ENCODE assay signal across 41 mouse cellular contexts in genomic region chr12:66245461-66246099, GRCm38 (mm10). TPM values are rescaled to one million over a fixed set of nuclear protein-coding genes. Genes with fewer than 3 reads are reported as not detected.
DNase-seq lines count a peak whose midpoint lies in the region; ATAC-seq and TF ChIP-seq lines count a peak whose summit lies in the region.
"Had no signal": no experiment of that assay in that cellular context is flagged by ENCODE, and none has a peak within 500 bp of the region (broad histone marks: within the 10 kb centered on the region; RNA-seq: fewer than 3 reads in every experiment).

No protein-coding gene starts in this region.

- no peak overlapping the region for H3K27ac ChIP-seq in forebrain, embryonic 12.5 days
- H3K27ac ChIP-seq in forebrain, embryonic 11.5 days (ENCODE audit: low read depth, low read length), result no peak overlapping the region
- H3K27ac ChIP-seq in midbrain, embryonic 14.5 days (replicated peaks; ENCODE audit: low read depth, low read length), result no peak overlapping the region
- H3K27ac ChIP-seq in midbrain, embryonic 13.5 days, result no peak overlapping the region
- no peak overlapping the region for H3K27ac ChIP-seq in forebrain, embryonic 15.5 days (replicated peaks)
- no peak overlapping the region for H3K27ac ChIP-seq in midbrain, postnatal 0 days (ENCODE audit: low read depth, low read length)
- H3K27ac ChIP-seq: gastrocnemius, adult 2 months; heart, adult 2 months; intestine, embryonic 15.5 days; kidney, postnatal 0 days; liver, embryonic 12.5 days; macrophage; stomach, embryonic 15.5 days had no signal

- intact Hi-C loops in heart, postnatal 36 days (cut with DNase I), result no loop called here

- whole genome bisulfite sequencing in forebrain, embryonic 12.5 days, result 64% methylated on average over 6 of the region's 6 CpGs
- WGBS in forebrain, embryonic 11.5 days, result 80% methylated on average over 6 of the region's 6 CpGs
- 75% methylated on average over 6 of the region's 6 CpGs for WGBS in midbrain, embryonic 14.5 days
- WGBS in midbrain, embryonic 13.5 days, result 68% methylated on average over 6 of the region's 6 CpGs
- 34% methylated on average over 6 of the region's 6 CpGs for WGBS in forebrain, embryonic 15.5 days
- WGBS in midbrain, postnatal 0 days, result 63% methylated on average over 6 of the region's 6 CpGs

- TF ChIP-seq CTCF in midbrain, postnatal 0 days (IDR thresholded peaks at IDR 0.05), result no peak

- no peak overlapping the region for H3K9ac ChIP-seq in forebrain, embryonic 12.5 days
- H3K9ac ChIP-seq in forebrain, embryonic 11.5 days (ENCODE audit: low read length), result no peak overlapping the region
- H3K9ac ChIP-seq in midbrain, embryonic 14.5 days (replicated peaks; ENCODE audit: low read length), result no peak overlapping the region
- H3K9ac ChIP-seq in midbrain, embryonic 13.5 days (replicated peaks), result no peak overlapping the region
- no peak overlapping the region for H3K9ac ChIP-seq in forebrain, embryonic 15.5 days (replicated peaks)
- no peak overlapping the region for H3K9ac ChIP-seq in midbrain, postnatal 0 days (replicated peaks; ENCODE audit: low read length, poor library complexity, severe bottlenecking)
- H3K9ac ChIP-seq: heart, embryonic 12.5 days; intestine, embryonic 15.5 days; liver, embryonic 12.5 days; liver, postnatal 0 days; stomach, embryonic 15.5 days had no signal

- no peak overlapping the region for H3K4me2 ChIP-seq in forebrain, embryonic 12.5 days
- no peak overlapping the region for H3K4me2 ChIP-seq in forebrain, embryonic 11.5 days (ENCODE audit: low read depth, low read length, severe bottlenecking)
- H3K4me2 ChIP-seq in midbrain, embryonic 14.5 days (ENCODE audit: low read length), result no peak overlapping the region
- no peak overlapping the region for H3K4me2 ChIP-seq in midbrain, embryonic 13.5 days (replicated peaks)
- no peak overlapping the region for H3K4me2 ChIP-seq in forebrain, embryonic 15.5 days (replicated peaks)
- H3K4me2 ChIP-seq in midbrain, postnatal 0 days (ENCODE audit: low read depth, low read length, poor library complexity, severe bottlenecking), result no peak overlapping the region
- H3K4me2 ChIP-seq: heart, embryonic 12.5 days; intestine, embryonic 15.5 days; liver, embryonic 12.5 days; stomach, embryonic 15.5 days had no signal

- no peaks in the 10 kb centered on the region for H3K27me3 ChIP-seq in forebrain, embryonic 12.5 days
- no peaks in the 10 kb centered on the region for H3K27me3 ChIP-seq in forebrain, embryonic 11.5 days (ENCODE audit: control insufficient read depth, insufficient read depth, low read length)
- H3K27me3 ChIP-seq in midbrain, embryonic 14.5 days (ENCODE audit: control insufficient read depth, insufficient read depth, low read length), result no peaks in the 10 kb centered on the region
- no peaks in the 10 kb centered on the region for H3K27me3 ChIP-seq in midbrain, embryonic 13.5 days
- no peaks in the 10 kb centered on the region for H3K27me3 ChIP-seq in forebrain, embryonic 15.5 days
- H3K27me3 ChIP-seq in midbrain, postnatal 0 days (ENCODE audit: insufficient read depth, low read length), result no peaks in the 10 kb centered on the region
- H3K27me3 ChIP-seq: CH12.LX; heart, embryonic 12.5 days; intestine, embryonic 15.5 days; liver, embryonic 12.5 days; stomach, embryonic 15.5 days had no signal

- H3K4me1 ChIP-seq in forebrain, embryonic 12.5 days, result no peaks in the 10 kb centered on the region
- H3K4me1 ChIP-seq in forebrain, embryonic 11.5 days (replicated peaks; ENCODE audit: control insufficient read depth, insufficient read depth, low read length), result no peaks in the 10 kb centered on the region
- H3K4me1 ChIP-seq in midbrain, embryonic 14.5 days (ENCODE audit: control insufficient read depth, insufficient read depth, low read length), result no peaks in the 10 kb centered on the region
- H3K4me1 ChIP-seq in midbrain, embryonic 13.5 days (replicated peaks), result no peaks in the 10 kb centered on the region
- H3K4me1 ChIP-seq in forebrain, embryonic 15.5 days, result 0 out of 2 replicates have a peak, but pooled peaks cover 6% of the 10 kb centered on the region
- no peaks in the 10 kb centered on the region for H3K4me1 ChIP-seq in midbrain, postnatal 0 days (ENCODE audit: insufficient read depth, low read length)
- H3K4me1 ChIP-seq: heart, embryonic 12.5 days; intestine, embryonic 15.5 days; liver, embryonic 12.5 days; stomach, embryonic 15.5 days had no signal

- no peaks in the 10 kb centered on the region for H3K36me3 ChIP-seq in forebrain, embryonic 12.5 days (replicated peaks)
- no peaks in the 10 kb centered on the region for H3K36me3 ChIP-seq in forebrain, embryonic 11.5 days (ENCODE audit: control insufficient read depth, insufficient read depth, low read length)
- H3K36me3 ChIP-seq in midbrain, embryonic 14.5 days (ENCODE audit: control insufficient read depth, insufficient read depth, low read length), result no peaks in the 10 kb centered on the region
- no peaks in the 10 kb centered on the region for H3K36me3 ChIP-seq in midbrain, embryonic 13.5 days
- no peaks in the 10 kb centered on the region for H3K36me3 ChIP-seq in forebrain, embryonic 15.5 days
- no peaks in the 10 kb centered on the region for H3K36me3 ChIP-seq in midbrain, postnatal 0 days (ENCODE audit: insufficient read depth, low read length)
- H3K36me3 ChIP-seq: heart, embryonic 12.5 days; intestine, embryonic 15.5 days; liver, embryonic 12.5 days; stomach, embryonic 15.5 days had no signal

- H3K9me3 ChIP-seq in forebrain, embryonic 12.5 days, result no peaks in the 10 kb centered on the region
- no peaks in the 10 kb centered on the region for H3K9me3 ChIP-seq in forebrain, embryonic 11.5 days (ENCODE audit: control insufficient read depth, low read length)
- no peaks in the 10 kb centered on the region for H3K9me3 ChIP-seq in midbrain, embryonic 14.5 days (ENCODE audit: control insufficient read depth, low read length)
- 0 out of 2 replicates have a peak, but pooled peaks cover 4% of the 10 kb centered on the region for H3K9me3 ChIP-seq in midbrain, embryonic 13.5 days
- H3K9me3 ChIP-seq in forebrain, embryonic 15.5 days, result no peaks in the 10 kb centered on the region
- H3K9me3 ChIP-seq in midbrain, postnatal 0 days (ENCODE audit: low read length), result no peaks in the 10 kb centered on the region
- H3K9me3 ChIP-seq: heart, embryonic 12.5 days; intestine, embryonic 15.5 days; liver, embryonic 12.5 days; stomach, embryonic 15.5 days had no signal

- peak; percentile 27; the same call in 1 of the 2 replicates for ATAC-seq in forebrain, embryonic 12.5 days (ENCODE audit: low FRiP score)
- no peak for ATAC-seq in forebrain, embryonic 11.5 days (replicated peaks; ENCODE audit: low FRiP score)
- ATAC-seq in midbrain, embryonic 14.5 days (ENCODE audit: low FRiP score, low TSS enrichment), result no peak
- no peak for ATAC-seq in midbrain, embryonic 13.5 days
- peak; percentile 57; the same call in 1 of the 2 replicates for ATAC-seq in forebrain, embryonic 15.5 days (replicated peaks)
- ATAC-seq in midbrain, postnatal 0 days (ENCODE audit: low FRiP score), result no peak
- ATAC-seq: activated CD4-positive, CD25-positive, alpha-beta regulatory T cell, adult 4 months; intestine, embryonic 15.5 days; liver, embryonic 12.5 days; liver, postnatal 0 days; lung, postnatal 0 days had no signal

- no peak for DNase-seq in forebrain, embryonic 11.5 days (ENCODE audit: low spot score)
- peak; percentile 33 for DNase-seq in midbrain, embryonic 14.5 days
- DNase-seq in midbrain, postnatal 0 days (ENCODE audit: low spot score), result peak; percentile 13
- DNase-seq in heart, postnatal 36 days, result no peak
- no peak for DNase-seq in embryo, embryonic 9.5 days (ENCODE audit: extremely low spot score)
- DNase-seq: adrenal gland, adult 2 months; adrenal gland, postnatal 36 days; cerebellum, adult 8-10 months; cerebellum, postnatal 25 days; gastrocnemius, adult 2 months; heart, adult 2 months; kidney, adult 2 months; kidney, postnatal 4 days; liver, postnatal 0 days; retina, postnatal 1 day; right cerebral cortex, postnatal 25 days; thymus, postnatal 14 days had no signal

- H3K4me3 ChIP-seq in forebrain, embryonic 12.5 days (replicated peaks), result no peak overlapping the region
- H3K4me3 ChIP-seq in forebrain, embryonic 11.5 days (ENCODE audit: low read depth, low read length), result no peak overlapping the region
- no peak overlapping the region for H3K4me3 ChIP-seq in midbrain, embryonic 14.5 days (replicated peaks; ENCODE audit: low read depth, low read length)
- no peak overlapping the region for H3K4me3 ChIP-seq in midbrain, embryonic 13.5 days (replicated peaks)
- H3K4me3 ChIP-seq in forebrain, embryonic 15.5 days, result no peak overlapping the region
- H3K4me3 ChIP-seq in midbrain, postnatal 0 days (ENCODE audit: low read depth, low read length), result no peak overlapping the region
- H3K4me3 ChIP-seq: gastrocnemius, adult 2 months; heart, adult 2 months; heart, embryonic 12.5 days; intestine, embryonic 15.5 days; liver, embryonic 12.5 days; stomach, embryonic 15.5 days had no signal

RNA-seq across cellular contexts. Expression of gene Rpl10l, which starts 38.6 kb away (rescaled TPM):
- not detected in 2 replicates for polyA plus RNA-seq in forebrain, embryonic 12.5 days (2016; fragmentation: Nextera tagmentation; extraction: Ambion mirVana)
- not detected in 2 replicates for polyA plus RNA-seq in forebrain, embryonic 11.5 days (2014; fragmentation: Nextera tagmentation; extraction: Ambion mirVana)
- not detected in 2 replicates for polyA plus RNA-seq in midbrain, embryonic 14.5 days (2014; fragmentation: Nextera tagmentation; extraction: Ambion mirVana)
- polyA plus RNA-seq in midbrain, embryonic 13.5 days (2015; fragmentation: Nextera tagmentation; extraction: Ambion mirVana), result not detected in 2 replicates
- polyA plus RNA-seq in forebrain, embryonic 15.5 days (2015; fragmentation: Nextera tagmentation; extraction: Ambion mirVana), result not detected in 2 replicates
- not detected in 2 replicates for total RNA-seq in midbrain, postnatal 0 days (2014; rRNA removed)
- polyA plus RNA-seq in midbrain, postnatal 0 days (2015; fragmentation: Nextera tagmentation; extraction: Ambion mirVana), result not detected in 2 replicates
- total RNA-seq in heart, postnatal 36 days (2021), result not detected
- total RNA-seq: adrenal gland, adult 2 months; adrenal gland, postnatal 36 days; CH12.LX; gastrocnemius, adult 2 months; gastrocnemius, postnatal 4 days; heart, adult 2 months; hematopoietic stem cell, adult 5-6 weeks; layer of hippocampus, adult 8-10 months; layer of hippocampus, postnatal 25 days; left cerebral cortex, adult 8-10 months; left cerebral cortex, postnatal 36 days; megakaryocyte-erythroid progenitor cell, adult 5-6 weeks had no signal
- polyA plus RNA-seq: activated CD4-positive, CD25-positive, alpha-beta regulatory T cell, adult 4 months; adrenal gland, adult 2 months; C2C12; embryonic facial prominence, embryonic 11.5 days; heart, embryonic 12.5 days; heart, postnatal 0 days; intestine, embryonic 15.5 days; kidney, postnatal 0 days; limb, embryonic 14.5 days; liver, embryonic 12.5 days; liver, postnatal 0 days; lung, postnatal 0 days; macrophage; neural tube, embryonic 11.5 days; stomach, embryonic 15.5 days had no signal

Comparison
In these comparisons a context has a peak if more than half of its experiments do, and no peak if none do; other contexts are left out.
1. ATAC-seq: peak in forebrain, embryonic 12.5 days (single experiment) and forebrain, embryonic 15.5 days (single experiment); none in forebrain, embryonic 11.5 days (single experiment), midbrain, embryonic 14.5 days (single experiment), midbrain, embryonic 13.5 days (single experiment) and midbrain, postnatal 0 days (single experiment).
2. DNase-seq: peak in midbrain, embryonic 14.5 days (single experiment) and midbrain, postnatal 0 days (single experiment); none in forebrain, embryonic 11.5 days (single experiment), heart, postnatal 36 days (0 of 2) and embryo, embryonic 9.5 days (single experiment).